ENCODE assay signal across 8 mouse cellular contexts in the genomic region with DNA sequence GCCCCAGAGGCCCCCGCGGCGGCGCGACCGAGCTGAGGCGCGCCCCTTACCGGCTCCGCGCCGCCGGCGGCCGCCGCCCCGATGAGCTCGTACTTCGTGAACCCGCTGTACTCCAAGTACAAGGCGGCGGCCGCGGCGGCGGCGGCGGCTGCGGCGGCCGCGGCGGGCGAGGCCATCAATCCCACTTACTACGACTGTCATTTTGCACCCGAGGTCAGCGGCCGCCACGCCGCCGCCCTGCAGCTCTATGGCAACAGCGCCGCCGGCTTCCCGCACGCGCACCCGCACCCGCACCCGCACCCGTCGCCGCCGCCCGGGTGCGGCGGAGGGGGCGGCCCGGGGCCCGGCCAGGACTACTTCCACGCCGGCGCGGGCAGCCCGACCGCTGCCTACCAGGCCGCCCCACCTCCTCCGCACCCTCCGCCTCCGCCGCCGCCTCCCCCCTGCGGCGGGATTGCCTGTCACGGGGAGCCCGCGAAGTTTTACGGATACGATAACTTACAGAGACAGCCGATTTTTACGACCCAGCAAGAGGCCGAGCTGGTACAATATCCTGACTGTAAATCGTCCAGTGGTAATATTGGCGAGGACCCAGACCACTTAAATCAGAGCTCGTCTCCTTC. TPM values are rescaled to one million over a fixed set of nuclear protein-coding genes. Genes with fewer than 3 reads are reported as not detected.
A peak's percentile ranks its signal among the peaks of the same experiment; 100 is the strongest.
DNase-seq lines count a peak whose midpoint lies in the region; ATAC-seq lines count a peak whose summit lies in the region.

No protein-coding gene starts in this region.

- H3K36me3 ChIP-seq in heart, embryonic 12.5 days, result no peaks in the 10 kb centered on the region
- H3K36me3 ChIP-seq in hindbrain, embryonic 15.5 days, result no peaks in the 10 kb centered on the region
- no peaks in the 10 kb centered on the region for H3K36me3 ChIP-seq in liver, embryonic 13.5 days

- no peak for ATAC-seq in heart, embryonic 12.5 days (ENCODE audit: insufficient number of reproducible peaks, low FRiP score)
- ATAC-seq in hindbrain, embryonic 15.5 days (ENCODE audit: low FRiP score, low read depth), result no peak
- ATAC-seq in liver, embryonic 13.5 days (ENCODE audit: low read depth), result no peak

- H3K4me3 ChIP-seq in heart, embryonic 12.5 days, result peak overlapping the region; percentile 54
- H3K4me3 ChIP-seq in hindbrain, embryonic 15.5 days, result peak overlapping the region; percentile 36
- H3K4me3 ChIP-seq in liver, embryonic 13.5 days (replicated peaks), result peak overlapping the region; percentile 50

- H3K9me3 ChIP-seq in heart, embryonic 12.5 days (replicated peaks), result no peaks in the 10 kb centered on the region
- H3K9me3 ChIP-seq in hindbrain, embryonic 15.5 days, result no peaks in the 10 kb centered on the region
- H3K9me3 ChIP-seq in liver, embryonic 13.5 days (replicated peaks), result no peaks in the 10 kb centered on the region

- H3K27ac ChIP-seq in heart, embryonic 12.5 days (ENCODE audit: poor library complexity, severe bottlenecking), result no peak overlapping the region
- 0 out of 2 replicates have a peak overlapping the region, but pooled peaks have one; percentile 0 for H3K27ac ChIP-seq in hindbrain, embryonic 15.5 days (replicated peaks)
- no peak overlapping the region for H3K27ac ChIP-seq in liver, embryonic 13.5 days

- H3K27me3 ChIP-seq in heart, embryonic 12.5 days (replicated peaks), result peaks cover 89% of the 10 kb centered on the region
- peaks cover 87% of the 10 kb centered on the region for H3K27me3 ChIP-seq in hindbrain, embryonic 15.5 days
- peaks cover 99% of the 10 kb centered on the region for H3K27me3 ChIP-seq in liver, embryonic 13.5 days

- DNase-seq in heart, adult 9 months (ENCODE audit: low spot score in 2 of 2), result no peak
- peak; percentile 86 for DNase-seq in adrenal gland, postnatal 14 days
- DNase-seq in liver, embryonic 13.5 days, result no peak
- peak; percentile 74 for DNase-seq in testis, postnatal 10 days (ENCODE audit: low spot score)
- DNase-seq in left cerebral cortex, postnatal 4 days, result no peak
- DNase-seq in Muller cell, postnatal 12 days (ENCODE audit: inconsistent ontology term), result no peak

- peak overlapping the region; percentile 62; the same call in 1 of the 2 replicates for H3K9ac ChIP-seq in heart, embryonic 12.5 days
- H3K9ac ChIP-seq in hindbrain, embryonic 15.5 days, result no peak overlapping the region
- no peak overlapping the region for H3K9ac ChIP-seq in liver, embryonic 13.5 days

- H3K4me2 ChIP-seq in heart, embryonic 12.5 days, result peak overlapping the region; percentile 88
- H3K4me2 ChIP-seq in hindbrain, embryonic 15.5 days, result peak overlapping the region; percentile 50
- peak overlapping the region; percentile 61 for H3K4me2 ChIP-seq in liver, embryonic 13.5 days

- WGBS in heart, embryonic 12.5 days, result under 1% methylated on average over 60 of the region's 85 CpGs
- WGBS in hindbrain, embryonic 15.5 days, result under 1% methylated on average over 52 of the region's 85 CpGs
- 1% methylated on average over 68 of the region's 85 CpGs for WGBS in liver, embryonic 13.5 days (ENCODE audit: insufficient replicate concordance)

- peaks cover 13% of the 10 kb centered on the region for H3K4me1 ChIP-seq in heart, embryonic 12.5 days (replicated peaks)
- peaks cover 11% of the 10 kb centered on the region for H3K4me1 ChIP-seq in hindbrain, embryonic 15.5 days (replicated peaks)
- H3K4me1 ChIP-seq in liver, embryonic 13.5 days (replicated peaks), result peaks cover 13% of the 10 kb centered on the region

- intact Hi-C loops in left cerebral cortex, postnatal 4 days (cut with DNase I), result no loop called here

RNA-seq across cellular contexts. Expression of a gene that starts 1.2 kb away (rescaled TPM):
- polyA plus RNA-seq in heart, embryonic 12.5 days (2016; fragmentation: Nextera tagmentation; extraction: Ambion mirVana), result 0.10 and 0.37 TPM in 2 replicates
- 24.6 and 24.9 TPM in 2 replicates for total RNA-seq in adrenal gland, postnatal 14 days (2021)
- 0.73 and 1.3 TPM in 2 replicates for polyA plus RNA-seq in hindbrain, embryonic 15.5 days (2015; fragmentation: Nextera tagmentation; extraction: Ambion mirVana)
- 0.08 and 0.10 TPM in 2 replicates for polyA plus RNA-seq in liver, embryonic 13.5 days (2015; fragmentation: Nextera tagmentation; extraction: Ambion mirVana)
- under 1 TPM; 0.22 to 0.76 TPM for total RNA-seq in left cerebral cortex, postnatal 4 days (2021)

RNA-seq across cellular contexts. Expression of a gene that starts 6.1 kb away (rescaled TPM):
- 2.5 and 3.1 TPM in 2 replicates for polyA plus RNA-seq in heart, embryonic 12.5 days (2016; fragmentation: Nextera tagmentation; extraction: Ambion mirVana)
- 0.85 and 0.98 TPM in 2 replicates for total RNA-seq in adrenal gland, postnatal 14 days (2021)
- 49.4 and 51.8 TPM in 2 replicates for polyA plus RNA-seq in hindbrain, embryonic 15.5 days (2015; fragmentation: Nextera tagmentation; extraction: Ambion mirVana)
- polyA plus RNA-seq in liver, embryonic 13.5 days (2015; fragmentation: Nextera tagmentation; extraction: Ambion mirVana), result 0.10 and 0.16 TPM in 2 replicates
- not detected for total RNA-seq in left cerebral cortex, postnatal 4 days (2021)

RNA-seq across cellular contexts. Expression of a gene that starts 6.2 kb away (rescaled TPM):
- polyA plus RNA-seq in heart, embryonic 12.5 days (2016; fragmentation: Nextera tagmentation; extraction: Ambion mirVana), result 0.19 TPM in 1 of 2 replicates, not detected in the other
- 13.9 and 17.8 TPM in 2 replicates for total RNA-seq in adrenal gland, postnatal 14 days (2021)
- polyA plus RNA-seq in hindbrain, embryonic 15.5 days (2015; fragmentation: Nextera tagmentation; extraction: Ambion mirVana), result 2.7 and 3.3 TPM in 2 replicates
- polyA plus RNA-seq in liver, embryonic 13.5 days (2015; fragmentation: Nextera tagmentation; extraction: Ambion mirVana), result not detected in 2 replicates
- total RNA-seq in left cerebral cortex, postnatal 4 days (2021), result not detected

RNA-seq across cellular contexts. Expression of a gene that starts 8.1 kb away (rescaled TPM):
- 0.08 TPM in 1 of 2 replicates, not detected in the other for polyA plus RNA-seq in heart, embryonic 12.5 days (2016; fragmentation: Nextera tagmentation; extraction: Ambion mirVana)
- 3.8 and 5.8 TPM in 2 replicates for total RNA-seq in adrenal gland, postnatal 14 days (2021)
- not detected in 2 replicates for polyA plus RNA-seq in hindbrain, embryonic 15.5 days (2015; fragmentation: Nextera tagmentation; extraction: Ambion mirVana)
- not detected in 2 replicates for polyA plus RNA-seq in liver, embryonic 13.5 days (2015; fragmentation: Nextera tagmentation; extraction: Ambion mirVana)
- not detected for total RNA-seq in left cerebral cortex, postnatal 4 days (2021)

RNA-seq across cellular contexts. Expression of a gene that starts 13.9 kb away (rescaled TPM):
- polyA plus RNA-seq in heart, embryonic 12.5 days (2016; fragmentation: Nextera tagmentation; extraction: Ambion mirVana), result 0.10 TPM in 1 of 2 replicates, not detected in the other
- 0.71 TPM in 1 of 2 replicates, not detected in the other for total RNA-seq in adrenal gland, postnatal 14 days (2021)
- polyA plus RNA-seq in hindbrain, embryonic 15.5 days (2015; fragmentation: Nextera tagmentation; extraction: Ambion mirVana), result not detected in 2 replicates
- polyA plus RNA-seq in liver, embryonic 13.5 days (2015; fragmentation: Nextera tagmentation; extraction: Ambion mirVana), result not detected in 2 replicates
- not detected for total RNA-seq in left cerebral cortex, postnatal 4 days (2021)

Comparison
In these comparisons a context has a peak if more than half of its experiments do, and no peak if none do; other contexts are left out.
1. DNase-seq: peak in adrenal gland, postnatal 14 days (single experiment) and testis, postnatal 10 days (single experiment); none in heart, adult 9 months (0 of 2), liver, embryonic 13.5 days (single experiment), left cerebral cortex, postnatal 4 days (single experiment) and Muller cell, postnatal 12 days (single experiment).
2. RNA of a gene that starts 6.1 kb away (polyA plus RNA-seq): 49.4 to 51.8 TPM in hindbrain, embryonic 15.5 days; 2.5 to 3.1 TPM in heart, embryonic 12.5 days and 0.10 to 0.16 TPM in liver, embryonic 13.5 days; every median in the first group is over 10 times any median in the second.
3. Peak in every context shown above with its lines, with median percentiles within 50 percentile points of each other: H3K4me2 ChIP-seq and H3K4me3 ChIP-seq.